Mouse (Mus musculus) hindbrain, embryonic 16.5 days (tissue): ENCODE measurements around the gene Wdr34. TPM values are rescaled to one million over a fixed set of nuclear protein-coding genes. Genes with fewer than 3 reads are reported as not detected.
A peak's percentile ranks its signal among the peaks of the same experiment; 100 is the strongest.

Source experiments
- ATAC-seq: fragments of 200-750 bp; cut with Nextera tagmentation; 2 replicates; pipeline ENCODE4 v1.8.0; 2017; ENCODE audit warnings: moderate TSS enrichment, moderate library complexity
- H3K27ac ChIP-seq: fragments of 300-500 bp; sonication (generic); 2 replicates; pipeline ENCODE4 v1.5.1; 2014; ENCODE audit warnings: low read depth, mild to moderate bottlenecking, control low read depth, low read length, moderate library complexity
- H3K27me3 ChIP-seq: fragments of 300-500 bp; sonication (generic); replicated peaks from 2 replicates; pipeline ENCODE4 v1.6.1; 2014; ENCODE audit warnings: low read length; ENCODE audit not compliant: control insufficient read depth, insufficient read depth
- H3K36me3 ChIP-seq: fragments of 300-500 bp; sonication (generic); 2 replicates; pipeline ENCODE4 v1.6.1; 2014; ENCODE audit warnings: mild to moderate bottlenecking, low read length, moderate library complexity, mixed read lengths; ENCODE audit not compliant: control insufficient read depth, insufficient read depth
- H3K4me1 ChIP-seq: fragments of 300-500 bp; sonication (generic); 2 replicates; pipeline ENCODE4 v1.6.1; 2014; ENCODE audit warnings: low read depth, low read length; ENCODE audit not compliant: control insufficient read depth, insufficient read depth
- H3K4me2 ChIP-seq: fragments of 300-500 bp; sonication (generic); 2 replicates; pipeline ENCODE4 v1.6.1; 2014; ENCODE audit warnings: mild to moderate bottlenecking, low read length, control low read depth, moderate library complexity
- H3K4me3 ChIP-seq: fragments of 300-500 bp; sonication (generic); 2 replicates; pipeline ENCODE4 v1.5.1; 2014; ENCODE audit warnings: mild to moderate bottlenecking, low read length, control low read depth, moderate library complexity
- H3K9ac ChIP-seq: fragments of 300-500 bp; sonication (generic); 2 replicates; pipeline ENCODE4 v1.6.1; 2014; ENCODE audit warnings: low read depth, mild to moderate bottlenecking, control low read depth, low read length, moderate library complexity
- H3K9me3 ChIP-seq: fragments of 300-500 bp; sonication (generic); 2 replicates; pipeline ENCODE4 v1.6.1; 2014; ENCODE audit warnings: mild to moderate bottlenecking, low read length, moderate library complexity; ENCODE audit not compliant: control insufficient read depth
- WGBS: fragments of 180-500 bp; shearing (Covaris S2); extraction: QIAGEN DNeasy Blood & Tissue Kit; methylation state at CpG from one replicate; pipeline ENCODE4 v1.1.7; 2014; 5-methylcytosine and 5-hydroxymethylcytosine counted together
- microRNA-seq: library from miRNA; unstranded; fragments of <30 nt; microRNA quantifications from one replicate; pipeline ENCODE4, GENCODE M21; 2017
- polyA plus RNA-seq: library from polyadenylated mRNA; unstranded; fragments of >200 nt; fragmentation: Nextera tagmentation; extraction: Ambion mirVana; gene quantifications from 2 replicates; pipeline ENCODE4 v1.2.1, GENCODE M21; 2015

The Wdr34 gene
- polyA plus RNA-seq, 1 experiment from 2014 or later: 76.4 TPM

DNA sequence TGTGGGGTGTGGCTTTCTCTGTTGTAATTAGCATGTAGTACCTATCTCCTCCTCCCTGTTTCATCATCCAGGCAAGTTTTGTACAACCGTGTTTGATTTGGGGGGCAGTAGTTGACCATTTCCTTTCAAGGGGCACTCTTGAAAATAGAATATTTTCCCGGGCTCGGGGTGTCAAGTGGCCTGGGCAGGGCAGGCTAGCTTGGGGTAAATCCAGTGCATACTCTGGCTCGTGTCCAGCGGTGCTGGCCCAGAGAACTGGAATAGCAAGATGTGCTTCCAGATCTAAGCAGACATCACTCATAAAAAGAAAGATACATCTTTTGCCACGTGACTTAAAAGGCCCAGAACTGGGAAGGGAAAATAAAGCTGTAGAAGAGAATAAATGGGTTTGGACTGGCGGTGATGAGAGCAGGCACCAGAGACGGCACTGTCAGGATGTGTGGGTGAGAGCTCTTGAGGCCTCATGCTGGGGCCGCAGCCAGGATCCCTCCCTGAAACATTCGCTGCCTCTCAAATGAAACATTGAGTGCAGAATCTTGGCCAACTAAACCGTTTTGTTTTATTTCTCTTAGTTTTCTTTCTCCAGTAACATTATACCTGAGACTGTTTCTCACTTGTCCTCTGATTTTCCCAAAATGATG is 34.2 kb downstream of the Wdr34 start:
- no peaks in the 10 kb centered on the region for H3K27me3 ChIP-seq
- H3K27ac ChIP-seq: no peak overlapping the region
- H3K4me3 ChIP-seq: no peak overlapping the region
- H3K4me1 ChIP-seq: no peaks in the 10 kb centered on the region
- 87% methylated on average over 11 of the region's 11 CpGs for WGBS
- H3K9me3 ChIP-seq: no peaks in the 10 kb centered on the region
- ATAC-seq: no peak
- no peak overlapping the region for H3K4me2 ChIP-seq
- H3K36me3 ChIP-seq: peaks cover 86% of the 10 kb centered on the region
- no peak overlapping the region for H3K9ac ChIP-seq

DNA sequence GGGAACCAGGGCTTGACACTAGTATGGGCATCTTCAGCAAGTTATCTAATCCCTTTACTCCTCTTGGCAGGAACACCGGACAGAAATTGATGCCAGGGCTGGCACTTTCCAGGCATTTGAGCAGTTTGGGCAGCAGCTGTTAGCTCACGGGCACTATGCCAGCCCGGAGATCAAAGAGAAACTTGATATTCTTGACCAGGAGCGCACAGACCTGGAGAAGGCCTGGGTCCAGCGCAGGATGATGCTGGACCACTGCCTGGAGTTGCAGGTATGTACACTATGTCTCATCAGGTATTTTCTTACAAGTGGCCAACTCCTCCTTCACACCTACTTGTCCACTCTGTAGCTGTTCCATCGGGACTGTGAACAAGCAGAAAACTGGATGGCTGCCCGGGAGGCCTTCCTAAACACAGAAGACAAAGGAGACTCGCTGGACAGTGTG is 37.8 kb downstream of the Wdr34 start:
- Histone ChIP-seq H3K4me2 (no peak overlapping the region), H3K4me3 (no peak overlapping the region), H3K27ac (peak overlapping the region; percentile 36; the same call in 1 of the 2 replicates), H3K27me3 (no peaks in the 10 kb centered on the region), H3K36me3 (peaks cover 89% of the 10 kb centered on the region), H3K9me3 (no peaks in the 10 kb centered on the region), H3K9ac (no peak overlapping the region), H3K4me1 (no peaks in the 10 kb centered on the region)
- WGBS: 74% methylated on average over 8 of the region's 8 CpGs
- peak; percentile 64; the same call in 1 of the 2 replicates for ATAC-seq

DNA sequence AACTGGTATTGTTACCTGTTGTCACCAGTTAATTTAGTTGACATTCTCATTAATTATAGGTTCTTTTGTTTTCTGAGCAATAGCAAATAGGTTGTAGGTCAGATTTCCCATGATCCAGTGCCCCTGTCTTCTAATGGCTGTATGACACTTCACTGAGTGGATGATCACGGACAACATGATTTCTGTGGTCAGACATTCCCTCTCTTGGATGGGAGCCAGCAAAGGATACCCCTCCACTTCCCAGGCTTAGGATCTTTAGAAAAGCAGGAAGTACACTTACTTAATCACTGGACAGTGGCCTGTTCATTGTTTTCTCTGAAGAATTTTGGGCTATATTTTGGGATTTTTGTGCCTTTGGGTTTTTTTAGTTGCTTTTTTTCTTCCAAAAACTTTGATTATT is 39.6 kb downstream of the Wdr34 start:
- Histone ChIP-seq H3K27ac (no peak overlapping the region), H3K9ac (no peak overlapping the region), H3K4me2 (no peak overlapping the region), H3K4me3 (no peak overlapping the region), H3K36me3 (peaks cover 85% of the 10 kb centered on the region), H3K9me3 (no peaks in the 10 kb centered on the region), H3K27me3 (no peaks in the 10 kb centered on the region), H3K4me1 (no peaks in the 10 kb centered on the region)
- ATAC-seq: no peak
- WGBS: 62% methylated on average over 1 of the region's 1 CpGs

DNA sequence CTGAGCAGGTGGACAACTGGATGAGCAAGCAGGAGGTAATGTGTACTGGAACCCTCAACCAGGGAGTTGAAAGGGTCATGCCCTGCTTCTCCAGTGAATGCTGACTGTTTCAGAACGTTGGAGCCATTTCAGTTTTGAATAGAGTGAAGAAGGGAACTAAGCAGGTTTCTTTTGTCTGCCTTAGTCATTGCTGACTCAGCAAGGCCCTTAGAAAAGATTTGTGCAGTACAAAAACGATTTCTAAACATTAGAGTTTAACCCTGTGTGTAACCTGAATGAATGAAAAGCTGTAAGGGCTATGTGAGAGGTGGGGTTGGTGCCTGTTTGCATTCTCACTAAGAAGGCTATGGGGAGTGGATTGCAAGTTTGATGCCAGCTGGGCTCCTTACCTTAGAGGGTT is 56.7 kb downstream of the Wdr34 start:
- no peaks in the 10 kb centered on the region for H3K27me3 ChIP-seq
- H3K9me3 ChIP-seq: no peaks in the 10 kb centered on the region
- no peak for ATAC-seq
- no peak overlapping the region for H3K27ac ChIP-seq
- H3K36me3 ChIP-seq: peaks cover 87% of the 10 kb centered on the region
- no peak overlapping the region for H3K4me3 ChIP-seq
- no peaks in the 10 kb centered on the region for H3K4me1 ChIP-seq
- WGBS: 52% methylated on average over 2 of the region's 2 CpGs
- H3K9ac ChIP-seq: no peak overlapping the region
- no peak overlapping the region for H3K4me2 ChIP-seq

Small RNA genes lying within 50 kb of the gene (microRNA-seq; reads per million reads assigned to microRNA genes)
- gene Mir6997: 1.2 reads per million

Other genes with a start within 250 kb of the Wdr34 start
- gene Slc27a4, start 246.2 kb downstream of the Wdr34 start, polyA plus RNA-seq: 45.9 and 47.9 TPM in 2 replicates
- 27.4 and 31.4 TPM in 2 replicates for gene Urm1, start 228.8 kb downstream of the Wdr34 start, polyA plus RNA-seq
- gene Cercam, start 179.7 kb downstream of the Wdr34 start, polyA plus RNA-seq: 22.6 and 25.8 TPM in 2 replicates
- gene Odf2, start 159.7 kb downstream of the Wdr34 start, polyA plus RNA-seq: 61.0 and 61.2 TPM in 2 replicates
- gene Gle1, start 113.5 kb downstream of the Wdr34 start, polyA plus RNA-seq: 59.6 and 66.0 TPM in 2 replicates
- 234 and 268 TPM in 2 replicates for gene Sptan1, start 83.3 kb downstream of the Wdr34 start, polyA plus RNA-seq
- 284 and 285 TPM in 2 replicates for gene Set, start 8.5 kb upstream of the Wdr34 start, polyA plus RNA-seq
- 1.6 and 2.1 TPM in 2 replicates for gene Pkn3, start 28.8 kb upstream of the Wdr34 start, polyA plus RNA-seq
- gene Zdhhc12, start 44.8 kb upstream of the Wdr34 start, polyA plus RNA-seq: 31.3 and 32.2 TPM in 2 replicates
- 10.4 and 11.3 TPM in 2 replicates for gene Zer1, start 75.7 kb upstream of the Wdr34 start, polyA plus RNA-seq
- gene Tbc1d13, start 84.9 kb upstream of the Wdr34 start, polyA plus RNA-seq: 8.8 and 10.0 TPM in 2 replicates
- gene Endog, start 122.6 kb upstream of the Wdr34 start, polyA plus RNA-seq: 24.0 and 29.2 TPM in 2 replicates
- gene Spout1, start 129.6 kb upstream of the Wdr34 start, polyA plus RNA-seq: 71.2 and 72.4 TPM in 2 replicates
- 14.8 and 15.2 TPM in 2 replicates for gene Kyat1, start 157.0 kb upstream of the Wdr34 start, polyA plus RNA-seq
- gene Lrrc8a, start 188.8 kb upstream of the Wdr34 start, polyA plus RNA-seq: 53.6 and 56.9 TPM in 2 replicates
- 0.15 and 0.16 TPM in 2 replicates for gene Gm28035, start 191.7 kb upstream of the Wdr34 start, polyA plus RNA-seq
- 5.9 and 7.0 TPM in 2 replicates for gene Phyhd1, start 217.3 kb upstream of the Wdr34 start, polyA plus RNA-seq
- not detected in 2 replicates for gene Gm28038, start 232.2 kb upstream of the Wdr34 start, polyA plus RNA-seq
- gene Dolk, start 237.5 kb upstream of the Wdr34 start, polyA plus RNA-seq: 44.9 and 45.8 TPM in 2 replicates
- 15.8 and 23.4 TPM in 2 replicates for gene Nup188, start 237.5 kb upstream of the Wdr34 start, polyA plus RNA-seq